Mouse (Mus musculus): ENCODE results near the gene Ahnak2.

The Ahnak2 gene

DNA sequence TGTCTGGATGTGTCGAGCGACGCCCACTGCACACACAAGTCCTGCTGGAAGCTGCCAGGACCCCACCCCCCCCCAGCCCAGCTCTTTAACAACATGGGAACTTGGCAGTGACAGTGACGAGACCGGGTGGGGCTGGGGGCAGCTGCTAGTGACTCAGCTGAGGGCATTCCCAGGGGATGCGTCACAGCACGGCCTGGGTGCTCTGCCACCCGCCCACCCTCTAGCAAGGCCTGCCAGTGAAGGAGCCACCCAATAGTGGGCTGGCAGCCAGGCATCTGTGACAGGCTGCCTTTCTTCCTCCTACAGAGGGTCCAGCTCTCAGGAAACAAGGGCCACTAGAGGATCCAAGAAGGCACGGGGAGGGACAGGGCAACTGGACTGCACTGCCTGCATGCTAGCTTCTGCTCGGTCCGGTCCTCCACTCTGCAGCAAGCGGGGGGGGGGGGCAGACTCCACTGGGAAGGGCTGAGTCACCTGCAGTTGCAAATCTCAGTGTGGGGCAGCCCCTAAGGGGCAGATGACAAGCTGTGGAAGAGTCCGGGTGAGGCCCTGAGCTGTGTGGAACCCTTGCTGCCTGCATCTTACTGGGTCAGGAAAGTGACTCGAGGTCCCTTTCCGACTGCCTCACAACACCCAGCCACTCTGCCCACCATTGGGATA lies 4.7 kb downstream of the Ahnak2 start:
- peak; percentile 93 for DNase-seq (ENCODE audit: extremely low read depth, insufficient read length, low spot score)

DNA sequence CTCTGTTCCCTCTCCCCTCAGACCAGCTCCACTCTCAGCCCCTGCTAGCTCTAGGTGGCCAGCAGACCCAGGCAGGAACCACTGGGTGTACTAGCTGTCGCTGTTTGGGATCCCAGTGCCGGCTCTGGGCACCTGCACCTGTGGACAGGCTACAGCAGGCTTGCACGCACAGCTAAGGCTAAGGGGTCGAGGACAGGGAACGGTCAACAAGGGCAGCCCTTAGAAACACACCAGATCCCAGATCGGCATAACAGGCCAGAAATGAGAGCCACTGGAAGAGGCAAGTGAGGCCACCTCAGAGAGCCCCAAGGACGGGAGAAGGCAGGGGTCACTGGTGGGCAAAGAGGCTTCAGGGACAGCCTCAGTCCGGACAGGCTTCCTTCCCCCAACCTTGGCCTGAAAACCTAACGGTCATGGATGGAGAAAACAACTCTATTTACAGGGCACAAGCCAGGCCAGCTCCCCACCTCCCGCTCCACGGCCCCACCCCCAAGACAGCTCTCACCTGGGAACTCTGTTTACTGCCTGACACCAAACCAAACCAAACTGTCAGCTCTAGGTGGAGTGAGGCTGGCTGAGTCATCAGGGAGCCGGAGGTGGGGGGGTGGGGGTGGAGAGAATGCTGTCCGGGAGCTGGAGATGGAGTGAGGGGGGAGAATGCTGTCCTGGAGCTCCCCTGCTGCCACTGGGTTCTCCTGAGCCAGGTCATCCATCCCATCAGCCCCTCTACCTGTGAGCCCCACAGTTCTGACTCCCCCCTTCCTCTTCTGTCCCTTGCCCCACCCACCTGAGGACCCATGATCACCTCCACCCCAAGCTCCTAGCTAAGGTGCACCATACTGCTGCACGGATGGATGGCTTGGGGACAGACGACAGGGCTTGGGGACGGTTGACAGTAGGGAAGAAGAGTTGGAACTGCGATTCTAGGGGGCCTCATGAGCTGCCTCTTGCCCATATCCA lies 5.6 kb downstream of the Ahnak2 start:
- DNase-seq (ENCODE audit: extremely low read depth, insufficient read length, low spot score), result peak; percentile 65

- peak; percentile 89 for DNase-seq (ENCODE audit: extremely low read depth, insufficient read length, low spot score)
Observed at GRCm38 (mm10) chr12:112795466-112796104, 6.9 kb downstream of the Ahnak2 start.

GRCm38 (mm10) chr12:112794998-112795397 lies 7.5 kb downstream of the Ahnak2 start:
- DNase-seq (ENCODE audit: extremely low read depth, insufficient read length, low spot score), result no peak

DNA sequence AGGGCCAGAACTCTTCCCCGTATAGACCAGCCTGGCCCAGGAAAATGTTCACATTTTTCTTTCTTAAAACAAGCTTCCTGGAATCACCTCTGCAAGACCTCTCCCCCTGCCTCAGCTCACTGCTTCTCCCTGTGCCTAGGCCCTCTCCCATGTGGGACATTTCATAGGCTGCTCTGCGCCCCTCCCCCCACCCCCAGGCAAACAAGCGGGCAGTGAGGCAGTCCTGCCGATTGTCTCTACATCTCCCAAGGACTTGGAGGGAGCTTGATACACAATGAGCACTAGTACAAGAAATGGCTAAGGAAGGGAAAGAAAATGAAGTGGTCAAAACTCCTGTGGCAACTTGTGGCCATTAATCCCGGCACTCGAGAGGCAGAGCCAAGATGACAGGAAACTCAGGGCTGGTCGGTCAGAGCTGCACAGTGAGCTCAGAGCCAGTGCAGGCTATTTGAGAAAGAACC lies 8.1 kb downstream of the Ahnak2 start:
- DNase-seq (ENCODE audit: extremely low read depth, insufficient read length, low spot score), result peak; percentile 71

GRCm38 (mm10) chr12:112793601-112794355 lies 8.7 kb downstream of the Ahnak2 start:
- no peak for DNase-seq (ENCODE audit: extremely low read depth, insufficient read length, low spot score)

DNA sequence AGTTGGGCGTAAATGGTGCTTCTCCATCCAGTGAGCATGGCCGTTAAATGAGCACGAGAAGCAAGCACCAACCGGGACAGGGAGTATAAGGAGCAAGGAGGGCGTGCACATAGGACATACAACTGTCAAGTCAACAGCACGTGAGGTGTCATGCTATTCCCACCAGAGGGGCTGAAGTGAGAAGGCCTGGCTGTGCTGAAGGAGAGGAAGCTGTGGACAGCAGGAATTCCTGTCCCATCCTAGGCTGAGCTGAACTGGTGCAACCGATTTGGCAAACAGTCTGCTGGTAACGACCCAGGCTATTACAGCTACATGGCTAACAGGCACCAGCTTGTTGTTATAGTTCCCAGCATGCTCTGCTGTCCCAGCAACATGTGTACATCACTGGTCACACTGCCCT lies 11.4 kb downstream of the Ahnak2 start:
- DNase-seq (ENCODE audit: extremely low read depth, insufficient read length, low spot score), result no peak

DNA sequence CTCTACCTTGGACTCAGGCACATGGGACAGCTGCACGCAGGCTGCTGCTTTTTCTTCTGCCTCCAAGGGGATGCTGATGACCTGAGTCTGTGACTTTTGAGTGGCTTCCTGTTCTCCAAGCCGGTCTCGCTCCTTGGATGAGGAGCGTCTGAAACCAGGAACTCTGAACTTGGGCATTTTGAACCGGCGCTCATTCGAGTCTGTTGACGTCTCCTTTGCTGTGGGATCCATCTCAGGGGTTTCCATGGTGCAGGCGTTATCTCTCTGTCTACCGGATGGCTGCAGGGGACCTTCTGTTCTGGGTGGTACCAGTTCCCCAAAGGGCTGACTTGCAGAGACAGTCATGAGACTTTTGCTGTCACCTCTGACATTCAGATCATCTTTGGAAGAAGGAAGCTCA lies 28.0 kb downstream of the Ahnak2 start:
- no peak for DNase-seq (ENCODE audit: extremely low read depth, insufficient read length, low spot score)

DNA sequence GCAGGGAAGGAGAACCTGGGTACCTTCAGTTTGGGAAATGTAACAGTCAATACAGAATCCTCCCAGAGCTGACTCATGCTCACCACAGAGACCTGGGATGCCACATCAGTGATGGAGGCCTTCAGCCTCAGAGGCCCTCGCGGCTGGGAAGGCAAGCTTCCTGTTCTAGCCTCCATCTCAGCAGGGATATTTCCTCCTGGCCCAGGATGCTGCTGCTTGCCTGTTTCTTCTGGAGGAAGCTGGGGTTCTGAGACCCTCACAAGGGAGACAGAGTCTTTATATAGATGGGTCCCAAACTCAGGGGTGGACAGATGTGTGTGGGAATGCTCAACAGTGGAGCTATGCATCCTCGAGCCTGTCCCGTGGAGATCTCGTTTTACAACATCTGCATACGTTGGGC lies 28.4 kb downstream of the Ahnak2 start:
- DNase-seq (ENCODE audit: extremely low read depth, insufficient read length, low spot score), result no peak

DNA sequence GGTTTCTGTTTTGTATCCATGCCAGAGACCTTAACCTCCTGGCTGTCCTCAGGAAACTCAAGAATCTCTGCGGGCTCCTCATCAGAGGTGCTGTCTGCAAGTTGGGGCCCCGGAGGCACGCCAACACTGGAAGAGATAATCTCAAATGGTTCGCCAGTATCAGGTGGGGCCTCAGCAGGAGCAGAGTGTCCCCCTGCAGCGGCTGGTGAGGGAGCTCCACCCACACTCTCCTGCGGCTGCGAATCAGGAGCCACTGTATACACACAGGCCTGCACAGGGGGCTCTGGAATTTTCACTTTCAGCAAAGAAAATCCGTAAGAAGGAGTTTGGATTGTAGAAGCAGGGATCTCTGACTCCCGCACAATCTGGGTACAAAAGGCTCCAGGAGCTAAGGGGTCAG lies 29.1 kb downstream of the Ahnak2 start:
- no peak for DNase-seq (ENCODE audit: extremely low read depth, insufficient read length, low spot score)

- DNase-seq (ENCODE audit: extremely low read depth, insufficient read length, low spot score), result no peak
Observed at GRCm38 (mm10) chr12:112772306-112772705, 30.2 kb downstream of the Ahnak2 start.

DNA sequence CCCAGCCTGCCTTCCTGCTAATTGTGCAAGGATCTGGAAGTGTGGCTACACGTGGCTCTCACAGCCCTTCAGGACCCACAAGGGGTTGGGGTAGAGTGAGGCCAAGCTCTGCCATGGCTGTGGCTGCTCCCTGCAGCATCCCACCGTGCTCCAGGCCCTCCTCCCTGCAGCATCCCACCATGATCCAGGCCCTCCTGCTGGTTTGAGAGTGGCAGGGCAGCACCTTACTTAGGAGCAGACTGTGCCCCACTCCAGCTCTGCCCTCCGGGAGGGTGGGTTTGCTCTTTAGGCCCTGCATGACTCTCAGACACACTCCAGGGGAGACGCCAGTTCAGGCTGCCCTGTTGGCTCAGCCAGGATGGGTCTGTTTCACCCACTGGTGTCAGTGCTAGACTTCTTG lies 32.1 kb downstream of the Ahnak2 start:
- DNase-seq (ENCODE audit: extremely low read depth, insufficient read length, low spot score), result no peak

GRCm38 (mm10) chr12:112769751-112770150 lies 32.7 kb downstream of the Ahnak2 start:
- DNase-seq (ENCODE audit: extremely low read depth, insufficient read length, low spot score), result no peak

DNA sequence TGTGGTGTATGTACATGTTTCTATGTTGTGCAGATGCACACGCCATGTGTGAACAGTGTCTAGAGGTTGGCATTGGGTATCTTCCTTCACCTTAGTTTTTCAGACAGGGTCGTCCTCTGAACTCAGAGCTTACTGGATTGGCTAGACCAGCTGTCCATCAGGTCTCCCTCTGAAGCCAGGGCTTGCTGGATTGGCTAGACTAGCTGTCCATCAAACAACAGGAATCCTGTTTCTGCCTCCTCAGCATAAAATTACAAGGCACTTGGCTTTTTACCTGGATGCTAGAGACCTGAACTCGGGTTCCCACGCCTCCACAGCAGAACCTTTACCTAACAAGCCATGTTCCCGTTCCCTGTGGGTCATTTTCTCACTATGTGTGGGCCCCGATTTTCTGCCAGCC lies 33.4 kb downstream of the Ahnak2 start:
- DNase-seq (ENCODE audit: extremely low read depth, insufficient read length, low spot score), result no peak

DNA sequence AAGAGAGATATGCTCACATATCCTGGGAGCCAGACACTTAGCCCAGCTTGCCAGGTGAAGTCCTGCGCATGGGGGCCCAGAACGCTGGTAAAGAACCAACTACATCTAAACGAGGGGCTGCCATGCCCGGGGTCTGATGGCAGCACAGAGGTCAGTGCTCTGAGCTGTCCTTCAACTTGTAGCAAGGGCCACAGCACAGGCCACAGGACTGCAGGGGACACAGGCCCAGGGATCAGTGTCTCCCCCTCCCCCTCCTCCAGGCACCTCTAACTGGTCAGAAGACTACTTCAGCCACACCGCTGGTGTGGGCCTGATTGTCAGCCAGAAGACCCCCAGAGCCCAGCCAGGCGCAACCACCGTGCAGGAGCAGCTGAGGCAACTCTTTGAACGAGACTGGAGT lies 34.3 kb downstream of the Ahnak2 start:
- DNase-seq (ENCODE audit: extremely low read depth, insufficient read length, low spot score), result no peak

DNA sequence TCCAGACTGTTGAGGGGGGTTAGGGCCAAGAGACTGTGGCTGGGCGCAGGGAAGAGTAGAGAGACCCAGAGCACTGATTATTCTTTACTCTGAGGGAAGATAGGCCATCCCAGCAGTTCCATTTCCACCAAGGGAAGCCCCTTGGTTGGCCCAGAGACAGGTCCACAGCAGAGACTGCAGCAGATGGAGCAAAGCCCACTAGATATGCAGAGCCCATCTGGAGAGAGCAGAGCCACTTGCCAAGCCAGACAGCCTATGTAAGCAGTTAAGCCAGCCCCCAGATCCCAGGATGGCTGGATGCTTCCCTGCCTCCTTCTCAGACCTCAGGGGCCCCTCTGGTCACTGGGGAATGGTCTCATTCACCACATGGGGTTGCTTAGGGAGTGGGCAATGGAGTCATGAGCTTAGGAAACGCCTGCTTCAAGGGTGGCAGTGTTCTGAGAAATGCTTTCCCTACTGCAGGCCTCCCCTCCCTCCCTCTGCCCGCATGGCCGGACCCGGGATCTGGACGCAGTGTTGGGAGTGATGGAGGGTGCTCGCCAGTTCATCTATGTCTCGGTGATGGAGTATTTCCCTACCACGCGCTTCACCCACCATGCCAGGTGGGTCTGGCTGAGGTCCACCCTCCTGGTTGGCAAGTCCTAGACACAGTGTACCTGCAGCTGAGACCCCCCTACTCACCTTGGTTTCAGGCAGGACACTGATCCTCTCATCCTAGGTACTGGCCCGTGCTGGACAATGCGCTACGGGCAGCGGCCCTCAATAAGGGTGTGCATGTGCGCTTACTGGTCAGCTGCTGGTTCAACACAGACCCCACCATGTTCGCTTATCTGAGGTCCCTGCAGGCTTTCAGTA lies 35.2 kb downstream of the Ahnak2 start:
- DNase-seq (ENCODE audit: extremely low read depth, insufficient read length, low spot score), result no peak

GRCm38 (mm10) chr12:112766586-112766985 lies 35.9 kb downstream of the Ahnak2 start:
- DNase-seq (ENCODE audit: extremely low read depth, insufficient read length, low spot score), result no peak

GRCm38 (mm10) chr12:112764991-112765390 lies 37.5 kb downstream of the Ahnak2 start:
- DNase-seq (ENCODE audit: extremely low read depth, insufficient read length, low spot score), result no peak

- no peak for DNase-seq (ENCODE audit: extremely low read depth, insufficient read length, low spot score)
Observed at GRCm38 (mm10) chr12:112764141-112764540, 38.3 kb downstream of the Ahnak2 start.

DNA sequence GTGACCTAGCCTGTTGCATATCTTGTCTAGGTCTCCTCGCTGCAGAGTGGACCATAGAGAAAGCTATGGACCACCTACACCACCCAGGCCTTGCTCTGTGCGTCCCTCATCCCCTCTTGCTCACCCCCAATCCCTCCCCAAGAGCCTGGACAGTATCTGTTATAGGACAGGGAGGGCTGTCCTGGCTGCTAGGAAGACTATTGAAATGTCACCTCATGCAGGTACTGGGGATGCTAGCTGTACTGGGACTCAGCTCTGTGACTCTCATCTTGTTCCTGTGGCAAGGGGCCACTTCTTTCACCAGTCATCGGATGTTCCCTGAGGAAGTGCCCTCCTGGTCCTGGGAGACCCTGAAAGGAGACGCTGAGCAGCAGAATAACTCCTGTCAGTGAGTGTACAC lies 39.3 kb downstream of the Ahnak2 start:
- DNase-seq (ENCODE audit: extremely low read depth, insufficient read length, low spot score), result no peak
